Mouse (Mus musculus) frontal cortex, postnatal 14 days (tissue): ENCODE data around the gene Aldh3b2.
"Not testable (repeated sequence)": the region's sequence is repeated elsewhere in the genome, so short reads cannot be mapped to it uniquely, and the experiment has no call there.

Experiments used
- DNase-seq, 2 experiments: peaks; one replicate each; pipeline ENCODE4 v3.0.0; 2022; ENCODE audit warnings: low spot score in 2 of 2

Aldh3b2 gene

DNA sequence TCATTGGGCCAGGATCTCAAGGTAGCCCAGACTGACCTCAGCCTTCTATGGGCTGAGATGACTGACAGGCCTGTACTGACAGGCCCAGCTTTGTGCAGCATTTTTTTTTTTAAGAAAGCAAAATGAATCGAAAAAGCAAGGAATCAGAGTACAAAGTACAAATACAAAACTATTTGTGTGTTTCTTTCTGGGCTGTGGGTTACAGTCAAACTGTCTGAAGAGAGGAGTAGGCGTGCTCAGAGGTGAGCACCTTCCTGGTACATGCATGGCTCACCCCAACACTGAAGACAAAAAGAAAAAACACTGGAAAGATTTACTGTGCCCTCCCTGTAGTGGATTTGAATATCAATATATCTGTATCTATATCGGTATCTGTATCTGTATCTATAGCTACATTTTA lies 24.3 kb upstream of the Aldh3b2 start:
- no peak for DNase-seq

- DNase-seq: no peak
These were observed 23.6 kb upstream of the Aldh3b2 start for GRCm38 (mm10) chr19:3948546-3948945.

DNA sequence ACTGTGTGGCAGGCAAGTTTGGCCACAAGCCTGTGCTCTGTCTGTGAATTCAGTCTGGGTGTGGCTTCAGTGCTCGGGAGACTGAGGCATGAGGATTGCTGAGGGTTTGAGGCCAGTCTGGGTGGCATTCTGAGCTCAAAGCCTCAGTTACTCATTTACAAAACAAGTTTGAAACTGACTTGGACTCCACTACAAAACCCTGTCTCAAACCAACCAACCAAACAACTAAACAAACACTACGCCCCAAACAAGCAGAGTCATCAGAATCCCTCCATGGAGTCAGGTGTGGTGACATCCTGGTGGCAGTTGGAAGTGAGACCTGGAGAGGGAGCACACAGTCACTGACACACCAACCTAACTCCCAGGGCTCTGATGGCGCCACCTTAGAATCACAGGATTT lies 21.8 kb upstream of the Aldh3b2 start:
- DNase-seq: no peak

DNA sequence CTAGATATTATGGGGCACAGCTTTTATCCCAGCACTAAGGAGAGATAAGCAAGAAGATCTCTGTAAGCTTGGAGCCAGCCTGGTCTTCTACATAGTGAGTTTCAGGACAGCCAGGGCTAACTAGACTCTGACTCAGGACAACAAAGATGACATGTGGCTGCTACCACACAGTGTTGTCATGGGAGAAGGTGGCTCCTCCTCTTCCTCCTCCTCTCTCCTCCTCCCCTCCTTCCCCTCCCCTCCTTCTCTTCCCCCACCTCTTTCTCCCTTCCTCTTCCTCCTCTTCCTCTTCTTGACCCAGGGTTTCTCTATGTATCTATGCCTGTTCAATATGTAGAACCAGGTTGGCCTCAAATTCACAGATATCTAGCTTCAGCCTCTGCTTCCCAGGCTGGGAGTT lies 20.7 kb upstream of the Aldh3b2 start:
- no peak for DNase-seq

GRCm38 (mm10) chr19:3952099-3952498 lies 20.0 kb upstream of the Aldh3b2 start:
- no peak for DNase-seq

GRCm38 (mm10) chr19:3955033-3955432 lies 17.1 kb upstream of the Aldh3b2 start:
- DNase-seq: no peak

GRCm38 (mm10) chr19:3955804-3956203 lies 16.3 kb upstream of the Aldh3b2 start:
- no peak for DNase-seq

GRCm38 (mm10) chr19:3957296-3958036 lies 14.7 kb upstream of the Aldh3b2 start:
- not testable (repeated sequence) for DNase-seq

DNA sequence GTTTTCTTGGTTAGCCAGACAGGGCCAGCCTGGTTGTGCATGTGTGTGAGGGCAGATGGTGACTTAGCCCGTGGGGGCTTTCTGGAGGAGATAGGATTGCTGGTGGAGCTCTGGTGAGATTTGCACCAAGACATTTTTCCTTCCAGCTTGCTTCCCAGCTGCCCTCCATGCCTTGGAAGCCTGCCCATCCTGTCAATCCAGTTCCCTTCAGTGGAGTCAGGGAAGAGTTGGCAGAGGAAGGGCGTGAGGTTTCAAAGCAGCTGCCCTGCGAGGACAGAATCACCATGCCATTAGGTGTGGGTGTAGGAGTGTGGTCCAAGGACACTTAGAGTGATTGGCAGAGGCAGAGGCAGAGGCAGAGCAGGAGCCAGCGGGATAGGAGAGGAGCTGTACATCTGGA lies 13.7 kb upstream of the Aldh3b2 start, which contains the start of gene Aldh3b3:
Gene Aldh3b3, plus strand, starts transcription at position 176 of the 400 bp plus-strand sequence.
- DNase-seq: no peak

GRCm38 (mm10) chr19:3959030-3959429 lies 13.1 kb upstream of the Aldh3b2 start:
- no peak for DNase-seq

DNA sequence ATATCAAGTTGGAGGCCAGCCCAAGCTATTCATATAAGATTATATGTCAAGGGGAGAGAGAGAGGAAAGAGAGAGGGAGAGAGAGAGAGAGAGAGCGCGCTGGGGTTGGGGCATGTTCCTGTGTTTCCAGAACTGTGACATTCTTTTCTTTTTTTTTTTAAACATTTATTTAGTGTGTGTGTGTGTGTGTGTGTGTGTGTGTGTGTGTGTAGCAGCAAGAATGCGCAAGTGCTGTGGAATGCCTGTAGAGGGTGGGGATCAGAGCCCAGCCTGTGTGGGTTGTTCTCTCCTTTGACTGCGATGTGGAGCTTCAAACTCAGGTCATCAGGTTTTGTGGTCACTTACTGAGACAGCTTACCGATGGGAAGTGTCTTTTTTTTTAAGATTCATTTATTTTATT lies 11.9 kb upstream of the Aldh3b2 start:
- DNase-seq: no peak

DNA sequence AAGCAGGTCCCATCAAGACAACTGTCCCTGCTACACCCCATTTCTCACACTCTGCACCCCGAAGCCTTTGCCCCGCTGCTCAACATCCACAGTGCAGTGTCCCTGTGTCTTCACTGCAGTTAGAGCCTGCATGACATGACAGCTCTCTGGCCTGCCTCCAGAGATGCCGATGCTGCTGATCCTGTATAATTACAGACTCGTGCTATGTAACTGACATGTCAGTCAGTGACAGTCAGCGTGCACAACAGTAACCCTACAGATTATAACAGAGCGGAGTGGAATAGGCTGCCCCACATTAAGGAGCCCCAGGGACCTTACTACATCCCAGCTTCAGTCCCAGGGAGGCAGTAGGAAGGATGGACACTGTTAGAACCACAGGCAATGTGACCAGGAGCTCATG lies 10.3 kb upstream of the Aldh3b2 start:
- DNase-seq: not testable (repeated sequence)

- no peak for DNase-seq
These were observed 9.7 kb upstream of the Aldh3b2 start for GRCm38 (mm10) chr19:3962469-3962868.

DNA sequence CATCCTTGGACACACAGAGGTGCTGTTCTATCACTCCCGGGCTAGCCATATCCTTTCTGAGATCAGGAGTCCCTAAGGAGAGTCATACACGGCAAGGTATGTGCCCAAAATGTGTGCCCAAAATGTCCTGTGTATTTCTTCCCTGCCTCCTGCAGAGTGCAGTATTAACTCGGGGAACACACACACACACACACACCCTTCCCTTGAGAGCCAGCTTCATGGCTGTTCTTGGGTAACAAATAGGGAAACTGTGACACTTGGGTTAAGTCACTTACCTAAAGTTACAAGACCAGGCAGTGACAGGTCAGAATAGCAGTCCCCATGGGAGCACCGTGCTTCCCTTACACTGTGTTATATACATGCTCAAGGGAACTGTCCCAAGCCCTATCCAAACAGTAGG lies 8.1 kb upstream of the Aldh3b2 start:
- DNase-seq: no peak

- no peak for DNase-seq
These were observed 5.6 kb upstream of the Aldh3b2 start for GRCm38 (mm10) chr19:3966330-3967075.

GRCm38 (mm10) chr19:3967258-3967657 lies 4.9 kb upstream of the Aldh3b2 start:
- no peak for DNase-seq

GRCm38 (mm10) chr19:3974608-3975007 lies 2.5 kb downstream of the Aldh3b2 start:
- DNase-seq: not testable (repeated sequence)

DNA sequence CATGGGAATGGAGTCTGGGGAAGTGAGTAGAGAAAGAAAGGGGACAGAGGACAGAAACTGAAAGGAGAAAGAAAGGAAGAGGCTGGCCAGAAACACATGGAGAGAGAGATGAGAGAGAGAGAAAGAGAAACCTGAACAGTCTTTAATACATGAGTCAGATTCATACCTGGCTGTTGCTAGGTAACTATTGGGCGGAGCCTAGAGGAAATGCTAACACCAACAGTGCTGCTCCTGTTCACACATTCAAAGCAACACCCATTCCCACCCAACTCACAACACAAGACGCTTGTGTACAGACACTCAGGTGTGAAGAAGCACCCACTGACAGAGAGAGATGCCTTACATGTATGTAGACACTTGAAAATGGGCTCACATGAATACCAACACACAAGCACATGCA lies 3.7 kb downstream of the Aldh3b2 start:
- DNase-seq: no peak

GRCm38 (mm10) chr19:3980309-3980708 lies 8.2 kb downstream of the Aldh3b2 start:
- DNase-seq: peak in 1 of 2 experiments; percentile 74

GRCm38 (mm10) chr19:3980917-3981316 lies 8.8 kb downstream of the Aldh3b2 start:
- DNase-seq: no peak

GRCm38 (mm10) chr19:3983527-3984200 lies 11.5 kb downstream of the Aldh3b2 start:
- no peak for DNase-seq

- DNase-seq: no peak
These were observed 13.1 kb downstream of the Aldh3b2 start for GRCm38 (mm10) chr19:3985261-3985681.

DNA sequence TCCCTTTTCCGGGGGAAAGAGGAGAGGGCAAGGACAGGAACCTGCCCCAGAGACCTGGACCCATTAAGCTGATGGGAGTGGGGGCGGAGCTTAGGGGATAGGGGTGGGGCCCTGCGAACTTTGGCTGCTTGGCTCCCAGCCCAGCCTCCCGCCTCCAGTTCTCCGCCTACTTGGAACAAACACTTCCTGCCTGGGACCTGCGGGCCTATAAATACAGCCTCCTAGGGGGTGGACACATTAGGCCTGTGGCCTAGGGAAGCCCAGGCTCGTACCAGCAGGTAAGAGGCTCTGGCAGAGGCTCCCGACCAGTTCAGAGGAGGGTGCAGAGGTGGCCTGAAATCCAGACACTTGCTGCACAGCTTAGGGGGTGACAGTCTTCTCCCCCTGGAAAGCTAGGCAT lies 14.2 kb downstream of the Aldh3b2 start, which contains the start of gene Acy3:
Gene Acy3, plus strand, starts transcription at position 237 of the 400 bp plus-strand sequence.
- peak in 1 of 2 experiments; percentile 34 for DNase-seq
